Mouse (Mus musculus) G1E (cell line): Measurements from ENCODE around the gene Tcap. TPM values are rescaled to one million over a fixed set of nuclear protein-coding genes. Genes with fewer than 3 reads are reported as not detected.

Source experiments
- ATAC-seq: 2 replicates; pipeline ENCODE4 v1.8.0; 2016; ENCODE audit warnings: mild to moderate bottlenecking; ENCODE audit not compliant: insufficient number of reproducible peaks, poor library complexity, low FRiP score, severe bottlenecking; ENCODE audit errors: extremely low read depth
- DNase-seq: peaks from one replicate; pipeline ENCODE4 v3.0.0; 2012; ENCODE audit warnings: low spot score
- H3K27me3 ChIP-seq: 2 replicates; pipeline ENCODE4 v1.6.1; 2012; ENCODE audit warnings: mild to moderate bottlenecking, low read length, inconsistent platforms; ENCODE audit not compliant: insufficient read depth
- H3K36me3 ChIP-seq: replicated peaks from 2 replicates; pipeline ENCODE3; 2012; ENCODE audit warnings: mild to moderate bottlenecking, inconsistent platforms
- H3K4me1 ChIP-seq: 2 replicates; pipeline ENCODE4 v1.6.1; 2012; ENCODE audit warnings: low read depth, low read length, inconsistent platforms, mixed read lengths; ENCODE audit not compliant: insufficient read depth
- H3K4me3 ChIP-seq: 2 replicates; pipeline ENCODE4 v1.5.1; 2012; ENCODE audit warnings: low read depth, mild to moderate bottlenecking, inconsistent platforms, low read length, moderate library complexity, mixed read lengths
- H3K9me3 ChIP-seq: replicated peaks from 2 replicates; pipeline ENCODE4 v1.6.1; 2012; ENCODE audit warnings: inconsistent platforms
- CTCF ChIP-seq: IDR thresholded peaks from 2 replicates; pipeline ENCODE4 v1.5.1; 2012; ENCODE audit warnings: low read depth, low read length, inconsistent platforms, mixed read lengths
- GATA1 ChIP-seq: IDR thresholded peaks from 2 replicates; pipeline ENCODE4 v1.6.1; 2012; ENCODE audit warnings: borderline replicate concordance, low read length, inconsistent platforms, mixed read lengths
- GATA2 ChIP-seq: IDR thresholded peaks from 2 replicates; pipeline ENCODE4 v1.6.1; 2012; ENCODE audit warnings: low read depth, low read length, inconsistent platforms, borderline replicate concordance
- POLR2AphosphoS5 ChIP-seq: IDR thresholded peaks from 2 replicates; pipeline ENCODE4 v1.6.1; 2012; ENCODE audit warnings: low read depth, low read length, inconsistent platforms; ENCODE audit not compliant: insufficient replicate concordance
- TAL1 ChIP-seq: conservative IDR thresholded peaks from 2 replicates; pipeline ENCODE4 v1.6.1; 2012; ENCODE audit warnings: low read depth, low read length, inconsistent platforms, mixed read lengths
- polyA plus RNA-seq: library from polyadenylated mRNA; stranded (reverse); fragments of >175 nt; gene quantifications from 2 replicates; pipeline ENCODE4 v1.2.3, GENCODE M21; 2012
- total RNA-seq, 2 experiments: library from RNA; stranded (forward) in 1 of 2; stranded (reverse) in 1 of 2; fragments of 200-1000 nt in 1 of 2; fragments of >200 nt in 1 of 2; fragmentation: Nextera tagmentation in 1 of 2; gene quantifications; 2 replicates each; pipeline ENCODE4 v1.2.3; 2014 to 2017

Gene Tcap
- total and polyA plus RNA-seq, 3 experiments: not detected

GRCm38 (mm10) chr11:98347385-98348082 is 36.1 kb upstream of the Tcap start:
- Histone ChIP-seq H3K4me1 (peaks cover 22% of the 10 kb centered on the region), H3K27me3 (peaks cover 71% of the 10 kb centered on the region), H3K36me3 (no peaks in the 10 kb centered on the region), H3K9me3 (no peaks in the 10 kb centered on the region), H3K4me3 (no peak overlapping the region)
- TF ChIP-seq POLR2AphosphoS5 (no peak), CTCF (no peak), GATA1 (no peak), GATA2 (no peak), TAL1 (no peak)
- DNase-seq (no peak), ATAC-seq (no peak)

GRCm38 (mm10) chr11:98348083-98348961 is 35.3 kb upstream of the Tcap start, which contains the start of gene Ppp1r1b:
Gene Ppp1r1b, plus strand, starts transcription at chr11:98348404.
- Histone ChIP-seq H3K36me3 (no peaks in the 10 kb centered on the region), H3K9me3 (no peaks in the 10 kb centered on the region), H3K27me3 (peaks cover 79% of the 10 kb centered on the region), H3K4me1 (peaks cover 17% of the 10 kb centered on the region), H3K4me3 (no peak within 1 kb of the TSS)
- ATAC-seq (no peak), DNase-seq (no peak)
- no peak for TF ChIP-seq CTCF
- no peak for TF ChIP-seq GATA1
- no peak for TF ChIP-seq TAL1
- no peak for TF ChIP-seq GATA2
- TF ChIP-seq POLR2AphosphoS5: no peak

GRCm38 (mm10) chr11:98349308-98349707 is 34.3 kb upstream of the Tcap start:
- Histone ChIP-seq H3K4me1 (peaks cover 17% of the 10 kb centered on the region), H3K9me3 (no peaks in the 10 kb centered on the region), H3K27me3 (peaks cover 83% of the 10 kb centered on the region), H3K4me3 (no peak overlapping the region), H3K36me3 (no peaks in the 10 kb centered on the region)
- no peak for ATAC-seq
- TF ChIP-seq CTCF: no peak
- TF ChIP-seq GATA1: no peak
- no peak for TF ChIP-seq POLR2AphosphoS5
- no peak for DNase-seq

- Histone ChIP-seq H3K27me3 (peaks cover 73% of the 10 kb centered on the region), H3K4me1 (peaks cover 34% of the 10 kb centered on the region), H3K4me3 (no peak overlapping the region), H3K9me3 (no peaks in the 10 kb centered on the region), H3K36me3 (no peaks in the 10 kb centered on the region)
- ATAC-seq (no peak), DNase-seq (no peak)
- TF ChIP-seq GATA2: no peak
- TF ChIP-seq POLR2AphosphoS5: no peak
- no peak for TF ChIP-seq GATA1
- TF ChIP-seq TAL1: no peak
- TF ChIP-seq CTCF: no peak
Observed at GRCm38 (mm10) chr11:98352272-98352990, 31.2 kb upstream of the Tcap start.

GRCm38 (mm10) chr11:98353651-98354211 is 29.9 kb upstream of the Tcap start:
- Histone ChIP-seq H3K4me1 (peaks cover 32% of the 10 kb centered on the region), H3K27me3 (peaks cover 60% of the 10 kb centered on the region), H3K9me3 (no peaks in the 10 kb centered on the region), H3K4me3 (no peak overlapping the region), H3K36me3 (no peaks in the 10 kb centered on the region)
- TF ChIP-seq CTCF (no peak), GATA1 (no peak), TAL1 (no peak), POLR2AphosphoS5 (no peak), GATA2 (no peak)
- ATAC-seq (no peak), DNase-seq (no peak)

GRCm38 (mm10) chr11:98354445-98354844 is 29.2 kb upstream of the Tcap start:
- Histone ChIP-seq H3K9me3 (no peaks in the 10 kb centered on the region), H3K4me1 (peaks cover 38% of the 10 kb centered on the region)

More at GRCm38 (mm10) chr11:98354445-98354844, 29.2 kb upstream of the Tcap start:
- ATAC-seq: no peak
- TF ChIP-seq POLR2AphosphoS5 (no peak), TAL1 (no peak), GATA2 (no peak), GATA1 (no peak), CTCF (no peak)
- Histone ChIP-seq H3K4me3 (no peak overlapping the region), H3K36me3 (peaks cover 2% of the 10 kb centered on the region), H3K27me3 (peaks cover 53% of the 10 kb centered on the region)
- no peak for DNase-seq
